Mouse (Mus musculus): ENCODE data around the gene Rab3a.

GRCm38 (mm10) chr8:70744806-70745205 is 9.7 kb upstream of the Rab3a start:
- TF ChIP-seq GATA1 (IDR thresholded peaks at IDR 0.05; ENCODE audit: borderline replicate concordance, low read length) (no peak), FLI1 (IDR thresholded peaks at IDR 0.05; ENCODE audit: low read length) (no peak)
